Mouse (Mus musculus) frontal cortex, adult 2 months (tissue): ENCODE measurements at regions not wholly inside any gene's neighbourhood (a gene's known extent, or its start where the extent isn't known, plus 50 kb on each side); places are given as distances from the start of the nearest gene placed in this dataset.

ENCODE experiments used
- DNase-seq, 2 experiments: peaks; one replicate each; pipeline ENCODE4 v3.0.0; 2022; ENCODE audit warnings: low spot score in 1 of 2; ENCODE audit errors: extremely low spot score in 1 of 2

GRCm38 (mm10) chr4:46257061-46257795, 61.1 kb upstream of the Xpa start:
- DNase-seq = no peak

- peak in 1 of 2 experiments; percentile 25 for DNase-seq
Observed at GRCm38 (mm10) chr4:46258774-46259173, 62.7 kb upstream of the Xpa start.

GRCm38 (mm10) chr4:46268564-46269247, 72.6 kb upstream of the Xpa start:
- DNase-seq = no peak

DNA sequence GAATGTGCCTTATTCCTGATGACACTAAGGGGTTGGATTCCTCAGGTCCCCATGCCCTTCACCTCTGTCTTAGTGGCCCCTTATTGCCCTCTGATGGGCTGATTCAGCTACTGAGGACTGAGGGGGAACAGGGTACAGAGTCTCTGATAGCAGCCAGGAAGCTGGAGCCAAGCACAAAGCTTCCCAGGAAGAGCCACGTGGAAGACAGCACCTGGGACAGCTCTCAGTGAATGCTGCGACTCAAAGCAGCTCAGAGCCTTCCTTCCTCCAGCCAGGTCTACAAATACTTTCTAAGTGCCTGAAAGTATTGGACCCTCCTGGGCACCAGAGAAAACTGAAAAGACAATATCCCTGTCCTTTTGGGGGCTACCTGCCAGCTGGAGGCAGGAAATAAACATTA, 72.3 kb upstream of the Foxe1 start:
- no peak for DNase-seq

DNA sequence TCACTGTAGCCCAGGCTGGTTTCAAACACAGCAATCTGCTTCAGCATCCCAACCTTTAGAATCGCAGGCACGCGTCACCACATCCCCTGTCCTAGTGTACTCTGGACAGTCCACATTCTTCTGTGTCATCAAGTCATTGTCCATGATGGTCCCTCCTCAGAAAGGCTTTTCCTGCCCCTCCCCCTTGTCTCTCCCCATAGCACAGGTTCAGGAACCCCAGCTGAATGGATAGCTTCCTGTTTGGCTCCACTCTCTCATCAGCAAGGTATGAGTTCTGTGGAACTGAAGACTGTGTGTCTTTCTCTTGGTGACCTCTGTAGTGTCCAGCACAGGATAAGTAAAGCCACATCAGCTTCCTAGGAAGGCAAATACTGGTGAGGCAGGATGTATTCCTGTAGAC, 67.6 kb upstream of the Foxe1 start:
- no peak for DNase-seq

GRCm38 (mm10) chr4:46276851-46277581, 66.4 kb upstream of the Foxe1 start:
- DNase-seq = no peak

DNA sequence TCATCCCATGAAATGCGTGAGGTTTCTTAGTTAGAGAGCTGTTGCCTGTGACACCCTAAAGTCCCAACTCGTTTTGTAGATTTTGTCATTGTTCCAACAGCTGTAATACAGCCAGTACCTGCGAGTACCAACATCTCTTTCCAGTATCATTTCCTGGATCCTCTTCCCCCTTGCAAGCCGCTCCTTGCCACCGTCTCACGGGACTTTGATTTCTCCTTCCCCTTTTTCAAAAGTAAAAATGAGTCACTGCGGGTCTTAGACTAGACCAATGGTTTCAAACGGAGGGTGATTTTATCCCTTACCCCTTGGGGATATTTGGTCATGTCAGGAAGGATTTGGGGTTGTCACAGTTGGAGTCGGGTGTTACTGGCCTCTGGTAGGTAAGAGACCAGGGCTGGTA, 56.5 kb upstream of the Foxe1 start:
- DNase-seq = no peak

DNA sequence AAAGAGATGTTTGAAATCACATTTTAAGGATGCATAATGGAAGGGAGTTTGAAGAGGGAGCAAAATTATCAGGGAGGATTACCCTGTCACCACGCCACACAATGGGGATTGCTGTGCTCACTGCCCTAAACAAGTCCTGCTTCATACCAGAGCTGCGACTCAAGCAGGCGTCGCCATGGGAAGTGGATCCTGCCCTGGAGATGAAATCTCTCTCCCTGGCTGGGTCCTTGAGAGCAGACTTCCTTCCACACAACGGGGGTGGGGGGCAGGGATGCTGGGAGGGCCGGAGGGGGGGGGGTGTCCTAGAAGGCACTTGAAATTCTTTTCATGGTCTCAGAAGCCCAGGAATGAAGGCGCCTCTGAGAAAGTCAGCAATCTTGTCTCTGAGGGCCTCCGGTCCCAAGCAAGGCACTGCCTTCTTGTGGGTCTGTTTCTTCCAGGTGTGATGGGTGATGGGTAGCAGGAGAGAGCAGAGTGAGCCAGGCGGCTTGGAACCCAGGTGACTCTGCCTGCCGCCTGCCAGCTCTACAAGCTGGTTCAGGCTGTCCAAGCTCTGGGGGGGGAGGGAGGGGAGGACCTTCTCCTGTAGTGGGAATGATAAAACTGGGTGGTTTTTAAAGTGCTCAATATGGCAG, 51.7 kb upstream of the Foxe1 start:
- DNase-seq = no peak
